Mouse (Mus musculus) ES-E14 (cell line): Measurements from ENCODE around the gene Msi2.

Source experiments
- CHD2 ChIP-seq: IDR thresholded peaks from 2 replicates; pipeline ENCODE4 v1.6.1; 2014; ENCODE audit warnings: mild to moderate bottlenecking, low read depth, low read length, inconsistent platforms
- MAFK ChIP-seq: IDR thresholded peaks from 2 replicates; pipeline ENCODE4 v1.6.1; 2014; ENCODE audit warnings: mild to moderate bottlenecking, low read depth, low read length, inconsistent platforms; ENCODE audit not compliant: insufficient read depth
- ZNF384 ChIP-seq: IDR thresholded peaks from 2 replicates; pipeline ENCODE4 v1.6.1; 2012; ENCODE audit warnings: low read depth, low read length, inconsistent platforms

- TF ChIP-seq MAFK (no peak), ZNF384 (no peak), CHD2 (no peak)
Observed at GRCm38 (mm10) chr11:88717016-88717643, 1.2 kb downstream of the Msi2 start.
